Mouse (Mus musculus) forebrain, postnatal 0 days (tissue): ENCODE results near the gene Zfp462. TPM values are rescaled to one million over a fixed set of nuclear protein-coding genes. Genes with fewer than 3 reads are reported as not detected.

ENCODE experiments used
- ATAC-seq: fragments of 200-750 bp; cut with Nextera tagmentation; 2 replicates; pipeline ENCODE4 v1.8.0; 2017; ENCODE audit warnings: mild to moderate bottlenecking, moderate library complexity
- DNase-seq: peaks from one replicate; pipeline ENCODE4 v3.0.0-alpha.2; 2015
- H3K27ac ChIP-seq: fragments of 300-500 bp; sonication (generic); 2 replicates; pipeline ENCODE4 v1.5.1; 2014; ENCODE audit warnings: low read depth, mild to moderate bottlenecking, antibody characterized with exemption, low read length, moderate library complexity, mixed read lengths
- H3K27me3 ChIP-seq: fragments of 300-500 bp; sonication (generic); 2 replicates; pipeline ENCODE4 v1.6.1; 2014; ENCODE audit warnings: mild to moderate bottlenecking, low read length, mixed read lengths; ENCODE audit not compliant: insufficient read depth
- H3K36me3 ChIP-seq: fragments of 300-500 bp; sonication (generic); 2 replicates; pipeline ENCODE4 v1.6.1; 2014; ENCODE audit warnings: mild to moderate bottlenecking, moderate library complexity; ENCODE audit not compliant: insufficient read depth
- H3K4me1 ChIP-seq: fragments of 300-500 bp; sonication (generic); 2 replicates; pipeline ENCODE4 v1.6.1; 2014; ENCODE audit warnings: antibody characterized with exemption; ENCODE audit not compliant: insufficient read depth
- H3K4me2 ChIP-seq: fragments of 300-500 bp; sonication (generic); 2 replicates; pipeline ENCODE4 v1.6.1; 2014; ENCODE audit warnings: low read depth, mild to moderate bottlenecking, moderate library complexity
- H3K4me3 ChIP-seq: fragments of 300-500 bp; sonication (generic); 2 replicates; pipeline ENCODE4 v1.5.1; 2014; ENCODE audit warnings: low read depth, low read length, mixed read lengths
- H3K9ac ChIP-seq: fragments of 300-500 bp; sonication (generic); 2 replicates; pipeline ENCODE4 v1.6.1; 2014; ENCODE audit warnings: mild to moderate bottlenecking
- H3K9me3 ChIP-seq: fragments of 300-500 bp; sonication (generic); 2 replicates; pipeline ENCODE4 v1.6.1; 2016; ENCODE audit warnings: low read length
- CTCF ChIP-seq: sonication (generic); IDR thresholded peaks from 2 replicates; pipeline ENCODE4 v1.5.1; 2016; ENCODE audit warnings: antibody characterized with exemption, control low read depth, low read depth
- WGBS: fragments of 180-500 bp; shearing (Covaris S2); extraction: QIAGEN DNeasy Blood & Tissue Kit; methylation state at CpG from one replicate; pipeline ENCODE4 v1.1.7; 2014; 5-methylcytosine and 5-hydroxymethylcytosine counted together
- polyA plus RNA-seq: library from polyadenylated mRNA; unstranded; fragments of >200 nt; fragmentation: Nextera tagmentation; extraction: Ambion mirVana; gene quantifications from 2 replicates; pipeline ENCODE4 v1.2.1, GENCODE M21; 2015
- total RNA-seq: library from RNA; depleted of rRNA; stranded (reverse); fragments of >200 nt; gene quantifications from 2 replicates; pipeline ENCODE4 v1.2.3, GENCODE M21; 2014

The Zfp462 gene
- total and polyA plus RNA-seq, 2 experiments from 2014 or later, result 6.2 to 48.4 TPM

DNA sequence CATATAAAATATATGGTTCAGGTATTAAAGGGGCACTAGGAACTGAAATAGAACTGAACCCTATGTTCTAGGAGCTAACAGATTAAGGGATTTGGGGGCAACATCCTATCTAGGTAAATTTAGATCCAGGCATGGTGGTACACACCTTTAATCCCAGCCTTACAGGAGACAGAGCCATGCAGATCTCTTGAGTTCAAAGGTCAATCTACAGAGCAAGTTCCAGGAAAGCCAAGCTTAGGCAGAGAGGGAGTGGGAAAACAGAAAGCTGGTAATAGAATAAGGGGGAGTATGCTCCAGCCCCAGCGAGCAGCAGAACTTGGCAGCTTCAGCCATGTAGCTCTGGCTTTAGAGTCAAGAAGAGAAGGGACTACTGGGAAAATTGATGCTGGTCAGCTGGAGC lies 50.4 kb downstream of the Zfp462 start:
- no peak for TF ChIP-seq CTCF
- Histone ChIP-seq H3K9ac (no peak overlapping the region), H3K4me2 (no peak overlapping the region), H3K27ac (no peak overlapping the region), H3K27me3 (no peaks in the 10 kb centered on the region), H3K36me3 (peaks cover under 1% of the 10 kb centered on the region; the same call in 1 of the 2 replicates), H3K4me1 (no peaks in the 10 kb centered on the region), H3K4me3 (no peak overlapping the region), H3K9me3 (no peaks in the 10 kb centered on the region)
- WGBS, result 79% methylated on average over 1 of the region's 1 CpGs
- ATAC-seq (no peak), DNase-seq (no peak)

DNA sequence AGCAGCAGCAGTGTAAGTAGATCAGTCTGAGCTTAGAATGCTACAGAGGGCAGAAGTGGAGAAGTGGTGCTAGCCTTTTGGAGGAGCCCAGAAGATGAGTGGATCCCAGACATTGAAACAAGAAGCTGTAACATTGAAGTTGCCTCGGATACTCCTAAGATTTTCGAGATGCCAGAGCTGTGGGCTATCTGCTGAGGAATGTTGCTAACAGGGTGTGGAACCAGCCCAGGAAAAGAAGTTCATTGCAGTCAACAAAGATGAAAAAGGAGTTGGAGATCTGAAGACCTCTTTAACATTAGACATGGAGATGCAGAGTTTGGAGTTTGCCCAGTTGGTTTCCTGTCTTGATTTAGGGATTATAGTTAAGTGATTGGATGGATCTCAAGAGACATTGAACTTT lies 51.2 kb downstream of the Zfp462 start:
- H3K4me1 ChIP-seq, result no peaks in the 10 kb centered on the region
- ATAC-seq, result no peak
- no peak for DNase-seq
- no peaks in the 10 kb centered on the region for H3K9me3 ChIP-seq
- TF ChIP-seq CTCF, result no peak
- no peaks in the 10 kb centered on the region for H3K27me3 ChIP-seq
- no peak overlapping the region for H3K27ac ChIP-seq
- no peaks in the 10 kb centered on the region; the same call in 1 of the 2 replicates for H3K36me3 ChIP-seq
- no peak overlapping the region for H3K4me3 ChIP-seq
- no peak overlapping the region for H3K9ac ChIP-seq
- no peak overlapping the region for H3K4me2 ChIP-seq
- 93% methylated on average over 2 of the region's 2 CpGs for WGBS

GRCm38 (mm10) chr4:54998146-54998841 lies 53.4 kb downstream of the Zfp462 start:
- no peaks in the 10 kb centered on the region for H3K36me3 ChIP-seq
- ATAC-seq (no peak), DNase-seq (no peak)
- no peaks in the 10 kb centered on the region for H3K9me3 ChIP-seq
- no peaks in the 10 kb centered on the region for H3K27me3 ChIP-seq
- 0 out of 2 replicates have a peak, but pooled peaks cover 3% of the 10 kb centered on the region for H3K4me1 ChIP-seq
- no peak overlapping the region for H3K9ac ChIP-seq
- no peak overlapping the region for H3K4me2 ChIP-seq
- no peak for TF ChIP-seq CTCF
- H3K27ac ChIP-seq, result no peak overlapping the region
- H3K4me3 ChIP-seq, result no peak overlapping the region
- 72% methylated on average over 9 of the region's 9 CpGs for WGBS

DNA sequence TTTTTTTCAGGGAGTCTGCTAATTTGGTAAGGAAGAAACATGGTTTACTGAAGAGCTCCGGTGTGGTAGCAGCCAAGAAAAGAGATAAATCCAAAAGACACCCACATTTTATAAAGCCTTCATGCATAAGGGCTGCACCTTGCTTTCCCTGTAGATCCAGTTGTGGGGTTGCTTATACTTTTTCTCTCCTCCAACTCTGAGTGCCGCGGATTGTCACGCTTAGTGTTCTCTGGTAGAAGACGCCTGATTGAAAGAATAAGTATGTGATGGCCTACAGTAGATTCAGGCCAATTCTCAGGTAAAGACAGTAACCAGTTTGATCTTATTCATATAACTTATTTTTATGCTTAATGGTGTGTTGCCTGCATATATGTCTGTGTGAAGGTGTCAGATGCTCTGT lies 54.7 kb downstream of the Zfp462 start:
- DNase-seq (no peak), ATAC-seq (no peak)
- H3K36me3 ChIP-seq, result no peaks in the 10 kb centered on the region
- no peak overlapping the region for H3K4me3 ChIP-seq
- H3K27me3 ChIP-seq, result no peaks in the 10 kb centered on the region
- WGBS, result 93% methylated on average over 5 of the region's 5 CpGs
- no peaks in the 10 kb centered on the region for H3K9me3 ChIP-seq
- no peak overlapping the region for H3K4me2 ChIP-seq
- H3K27ac ChIP-seq, result no peak overlapping the region
- no peak for TF ChIP-seq CTCF
- peaks cover 15% of the 10 kb centered on the region; the same call in 1 of the 2 replicates for H3K4me1 ChIP-seq
- H3K9ac ChIP-seq, result no peak overlapping the region

DNA sequence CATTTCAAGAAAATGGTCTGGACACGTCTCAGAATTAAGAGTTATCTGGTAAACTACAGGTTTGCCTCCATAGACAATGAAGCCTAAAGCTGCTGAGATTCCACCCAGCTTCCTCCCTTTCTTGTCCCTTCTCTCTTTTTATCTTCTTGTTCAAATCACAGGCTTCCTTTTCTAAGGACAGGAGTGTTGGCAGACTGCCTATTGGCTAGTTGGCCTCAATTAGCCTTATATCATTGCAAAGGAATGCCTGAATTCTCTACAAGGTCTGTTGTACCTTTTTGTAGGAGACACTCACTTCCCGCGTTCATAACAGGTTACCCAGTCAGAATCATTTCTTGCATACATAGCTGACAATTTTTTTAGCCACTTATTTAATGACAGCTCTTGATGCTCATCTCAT lies 56.5 kb downstream of the Zfp462 start:
- no peak for ATAC-seq
- Histone ChIP-seq H3K9me3 (no peaks in the 10 kb centered on the region), H3K27me3 (no peaks in the 10 kb centered on the region), H3K4me1 (peaks cover 29% of the 10 kb centered on the region), H3K4me3 (no peak overlapping the region), H3K36me3 (no peaks in the 10 kb centered on the region), H3K4me2 (no peak overlapping the region), H3K27ac (no peak overlapping the region), H3K9ac (no peak overlapping the region)
- 53% methylated on average over 3 of the region's 3 CpGs for WGBS
- no peak for TF ChIP-seq CTCF
- DNase-seq, result no peak

GRCm38 (mm10) chr4:55003128-55003527 lies 58.3 kb downstream of the Zfp462 start:
- peaks cover 29% of the 10 kb centered on the region for H3K4me1 ChIP-seq
- TF ChIP-seq CTCF, result no peak
- H3K4me2 ChIP-seq, result no peak overlapping the region
- H3K9me3 ChIP-seq, result no peaks in the 10 kb centered on the region
- no peak for DNase-seq
- H3K9ac ChIP-seq, result no peak overlapping the region
- no peak for ATAC-seq
- no peak overlapping the region for H3K27ac ChIP-seq
- 77% methylated on average over 6 of the region's 6 CpGs for WGBS
- H3K4me3 ChIP-seq, result no peak overlapping the region
- peaks cover 10% of the 10 kb centered on the region for H3K36me3 ChIP-seq
- no peaks in the 10 kb centered on the region for H3K27me3 ChIP-seq

GRCm38 (mm10) chr4:55005066-55005465 lies 60.2 kb downstream of the Zfp462 start:
- peaks cover 29% of the 10 kb centered on the region for H3K36me3 ChIP-seq

More at GRCm38 (mm10) chr4:55005066-55005465, 60.2 kb downstream of the Zfp462 start:
- H3K27me3 ChIP-seq, result no peaks in the 10 kb centered on the region
- no peaks in the 10 kb centered on the region for H3K9me3 ChIP-seq
- no peak overlapping the region for H3K4me3 ChIP-seq
- DNase-seq, result peak; percentile 68
- H3K9ac ChIP-seq, result peak overlapping the region; percentile 36
- WGBS, result 2% methylated on average over 4 of the region's 4 CpGs
- H3K27ac ChIP-seq, result peak overlapping the region; percentile 89
- peaks cover 29% of the 10 kb centered on the region for H3K4me1 ChIP-seq
- TF ChIP-seq CTCF, result no peak
- peak; percentile 72 for ATAC-seq
- peak overlapping the region; percentile 37 for H3K4me2 ChIP-seq
